Mouse (Mus musculus): Measurements from ENCODE around the gene Zic5. TPM values are rescaled to one million over a fixed set of nuclear protein-coding genes. Genes with fewer than 3 reads are reported as not detected.

Zic5 gene
- total and polyA plus RNA-seq, 2 experiments from 2014 or later, result 8.8 to 24.8 TPM

GRCm38 (mm10) chr14:122474891-122475556, 9.5 kb upstream of the Zic5 start, which contains the start of gene Zic2:
Gene Zic2 (plus strand): TSS chr14:122475435.
- Histone ChIP-seq H3K36me3 (ENCODE audit: insufficient read depth, low read length) (no peaks in the 10 kb centered on the region), H3K9me3 (ENCODE audit: low read length) (no peaks in the 10 kb centered on the region), H3K27ac (ENCODE audit: low read depth, low read length) (peak within 1 kb of the TSS; percentile 83), H3K9ac (replicated peaks; ENCODE audit: low read length, poor library complexity, severe bottlenecking) (peak within 1 kb of the TSS; percentile 63), H3K4me1 (ENCODE audit: insufficient read depth, low read length) (no peaks in the 10 kb centered on the region), H3K4me2 (ENCODE audit: low read depth, low read length, poor library complexity, severe bottlenecking) (peak within 1 kb of the TSS; percentile 42), H3K27me3 (ENCODE audit: insufficient read depth, low read length) (peaks cover 17% of the 10 kb centered on the region), H3K4me3 (ENCODE audit: low read depth, low read length) (peak within 1 kb of the TSS; percentile 47)
- ATAC-seq (ENCODE audit: low FRiP score) (peak; percentile 61), DNase-seq (ENCODE audit: low spot score) (peak; percentile 84)
- TF ChIP-seq CTCF (IDR thresholded peaks at IDR 0.05), result no peak
- 1% methylated on average over 31 of the region's 73 CpGs for WGBS

DNA sequence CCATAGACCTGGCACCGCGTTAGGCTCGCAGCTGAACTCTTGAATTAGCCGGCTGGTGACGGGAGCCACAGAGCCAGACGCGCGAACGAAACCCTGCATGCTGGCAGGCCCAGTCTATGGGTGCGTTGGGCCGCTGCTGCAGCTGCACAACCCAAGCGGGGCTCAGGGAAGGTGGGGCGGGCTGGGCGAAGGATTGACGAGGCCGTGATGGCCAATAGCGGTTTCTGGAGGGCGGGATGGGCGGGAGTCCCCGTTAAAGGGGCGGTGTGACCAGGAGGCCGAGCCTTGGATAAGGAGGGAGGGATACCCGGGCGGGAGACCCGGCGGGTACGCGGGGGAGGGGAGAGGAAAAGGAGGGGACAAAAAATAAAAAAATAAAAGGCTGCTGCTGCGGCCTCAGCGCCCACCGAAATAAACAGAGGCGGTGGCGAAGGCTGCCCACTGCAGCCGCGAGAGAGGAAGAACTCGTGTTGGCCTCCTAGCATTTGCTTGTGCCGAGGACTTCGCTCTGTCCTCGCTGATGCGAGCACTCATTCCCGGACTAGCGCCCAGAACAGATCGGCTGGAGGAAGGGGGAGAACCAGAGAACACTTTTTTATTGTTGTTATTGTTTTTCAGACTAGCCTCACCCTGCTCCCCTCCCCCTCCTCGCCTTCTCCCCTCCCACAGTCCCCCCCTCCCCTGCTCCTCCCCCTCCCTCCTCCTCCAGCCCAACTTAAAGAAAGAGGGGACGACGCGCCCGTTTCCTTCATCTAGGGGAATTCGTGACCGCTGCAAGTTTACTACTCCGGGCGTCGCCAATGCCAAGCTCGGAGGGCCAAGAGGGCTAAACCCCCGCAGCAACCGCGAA, 8.8 kb upstream of the Zic5 start:
- peak; percentile 71 for ATAC-seq (ENCODE audit: low FRiP score)
- peak overlapping the region; percentile 42 for H3K4me2 ChIP-seq (ENCODE audit: low read depth, low read length, poor library complexity, severe bottlenecking)
- TF ChIP-seq CTCF (IDR thresholded peaks at IDR 0.05), result no peak
- peak overlapping the region; percentile 47 for H3K4me3 ChIP-seq (ENCODE audit: low read depth, low read length)
- H3K9ac ChIP-seq (replicated peaks; ENCODE audit: low read length, poor library complexity, severe bottlenecking), result peak overlapping the region; percentile 26
- H3K27me3 ChIP-seq (ENCODE audit: insufficient read depth, low read length), result peaks cover 17% of the 10 kb centered on the region
- 1% methylated on average over 51 of the region's 57 CpGs for WGBS
- DNase-seq (ENCODE audit: low spot score), result peak; percentile 91
- H3K36me3 ChIP-seq (ENCODE audit: insufficient read depth, low read length), result no peaks in the 10 kb centered on the region
- peak overlapping the region; percentile 80 for H3K27ac ChIP-seq (ENCODE audit: low read depth, low read length)
- H3K4me1 ChIP-seq (ENCODE audit: insufficient read depth, low read length), result no peaks in the 10 kb centered on the region
- H3K9me3 ChIP-seq (ENCODE audit: low read length), result no peaks in the 10 kb centered on the region

GRCm38 (mm10) chr14:122473211-122473751, 7.8 kb upstream of the Zic5 start:
- peaks cover 22% of the 10 kb centered on the region for H3K27me3 ChIP-seq (ENCODE audit: insufficient read depth, low read length)
- H3K36me3 ChIP-seq (ENCODE audit: insufficient read depth, low read length), result no peaks in the 10 kb centered on the region
- no peak overlapping the region for H3K9ac ChIP-seq (replicated peaks; ENCODE audit: low read length, poor library complexity, severe bottlenecking)
- H3K4me1 ChIP-seq (ENCODE audit: insufficient read depth, low read length), result no peaks in the 10 kb centered on the region
- DNase-seq (ENCODE audit: low spot score), result no peak
- peak overlapping the region; percentile 42 for H3K4me2 ChIP-seq (ENCODE audit: low read depth, low read length, poor library complexity, severe bottlenecking)
- TF ChIP-seq CTCF (IDR thresholded peaks at IDR 0.05), result no peak
- WGBS, result 10% methylated on average over 17 of the region's 17 CpGs
- H3K27ac ChIP-seq (ENCODE audit: low read depth, low read length), result peak overlapping the region; percentile 62
- H3K9me3 ChIP-seq (ENCODE audit: low read length), result no peaks in the 10 kb centered on the region
- no peak for ATAC-seq (ENCODE audit: low FRiP score)
- H3K4me3 ChIP-seq (ENCODE audit: low read depth, low read length), result peak overlapping the region; percentile 47

- Histone ChIP-seq H3K36me3 (ENCODE audit: insufficient read depth, low read length) (no peaks in the 10 kb centered on the region), H3K4me1 (ENCODE audit: insufficient read depth, low read length) (no peaks in the 10 kb centered on the region), H3K27ac (ENCODE audit: low read depth, low read length) (no peak overlapping the region), H3K27me3 (ENCODE audit: insufficient read depth, low read length) (peaks cover 28% of the 10 kb centered on the region), H3K9me3 (ENCODE audit: low read length) (no peaks in the 10 kb centered on the region), H3K4me3 (ENCODE audit: low read depth, low read length) (no peak overlapping the region; the same call in 1 of the 2 replicates), H3K4me2 (ENCODE audit: low read depth, low read length, poor library complexity, severe bottlenecking) (peak overlapping the region; percentile 42; the same call in 1 of the 2 replicates), H3K9ac (replicated peaks; ENCODE audit: low read length, poor library complexity, severe bottlenecking) (no peak overlapping the region)
- ATAC-seq (ENCODE audit: low FRiP score), result no peak
- WGBS, result 16% methylated on average over 5 of the region's 5 CpGs
- no peak for TF ChIP-seq CTCF (IDR thresholded peaks at IDR 0.05)
- DNase-seq (ENCODE audit: low spot score), result no peak
Measured at GRCm38 (mm10) chr14:122472647-122473046, 7.2 kb upstream of the Zic5 start.

DNA sequence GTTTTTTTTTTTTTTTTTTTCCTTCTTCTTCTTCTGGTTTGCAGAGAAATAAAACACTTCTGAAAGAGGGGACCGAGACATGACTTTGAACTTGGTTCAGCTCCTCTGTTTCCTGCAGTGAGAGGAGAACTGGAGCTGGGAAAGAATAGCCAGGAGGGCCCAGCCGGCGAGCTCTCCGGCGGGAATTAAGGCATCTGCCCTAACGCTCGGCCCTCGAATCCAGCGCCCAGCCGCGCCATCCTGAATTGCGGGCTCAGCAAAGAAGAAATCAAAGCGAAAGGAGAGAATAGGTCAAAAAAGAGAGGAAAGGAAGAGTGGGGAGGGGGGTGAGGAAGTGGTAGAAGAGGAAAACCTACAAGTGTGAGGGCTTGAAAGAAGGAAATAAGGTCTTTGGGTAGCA, 6.7 kb upstream of the Zic5 start:
- H3K4me2 ChIP-seq (ENCODE audit: low read depth, low read length, poor library complexity, severe bottlenecking), result peak overlapping the region; percentile 42
- H3K36me3 ChIP-seq (ENCODE audit: insufficient read depth, low read length), result no peaks in the 10 kb centered on the region
- DNase-seq (ENCODE audit: low spot score) (no peak), ATAC-seq (ENCODE audit: low FRiP score) (no peak)
- WGBS, result 5% methylated on average over 13 of the region's 13 CpGs
- peaks cover 28% of the 10 kb centered on the region for H3K27me3 ChIP-seq (ENCODE audit: insufficient read depth, low read length)
- H3K9ac ChIP-seq (replicated peaks; ENCODE audit: low read length, poor library complexity, severe bottlenecking), result no peak overlapping the region; the same call in 1 of the 2 replicates
- H3K4me1 ChIP-seq (ENCODE audit: insufficient read depth, low read length), result no peaks in the 10 kb centered on the region
- H3K9me3 ChIP-seq (ENCODE audit: low read length), result no peaks in the 10 kb centered on the region
- H3K27ac ChIP-seq (ENCODE audit: low read depth, low read length), result 0 out of 2 replicates have a peak overlapping the region, but pooled peaks have one; percentile 55
- peak overlapping the region; percentile 18 for H3K4me3 ChIP-seq (ENCODE audit: low read depth, low read length)
- TF ChIP-seq CTCF (IDR thresholded peaks at IDR 0.05), result no peak

Measured in midbrain, postnatal 0 days (tissue).